28 mouse cellular contexts compared by ENCODE assay signal in the genomic region with DNA sequence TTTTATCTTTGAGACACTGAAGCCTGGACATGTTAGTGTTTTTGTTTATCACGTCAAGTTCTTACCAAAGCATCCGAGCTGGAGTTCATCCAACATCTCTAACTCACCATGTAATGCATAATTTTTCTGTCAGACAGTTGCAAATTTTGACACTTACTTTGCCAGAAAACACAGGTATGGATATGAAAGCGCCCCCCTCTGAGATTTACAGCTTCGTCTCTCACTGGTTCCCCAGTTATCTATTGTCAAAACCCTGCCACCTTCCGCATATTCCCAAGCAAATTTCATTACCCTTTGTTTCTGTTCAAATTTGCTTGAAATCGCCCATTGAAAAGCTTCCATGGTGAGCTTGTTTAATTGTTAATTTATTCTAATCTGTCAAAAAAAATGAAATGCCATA.
DNase-seq lines count a peak whose midpoint lies in the region; ATAC-seq and TF ChIP-seq lines count a peak whose summit lies in the region.
"Had no signal": no experiment of that assay in that cellular context is flagged by ENCODE, and none has a peak within 500 bp of the region (broad histone marks: within the 10 kb centered on the region; RNA-seq: fewer than 3 reads in every experiment).

No protein-coding gene starts in this region.

- H3K27me3 ChIP-seq in forebrain, embryonic 16.5 days (replicated peaks; ENCODE audit: control insufficient read depth, insufficient read depth, low read length): no peaks in the 10 kb centered on the region
- H3K27me3 ChIP-seq in forebrain, embryonic 10.5 days (ENCODE audit: poor library complexity, severe bottlenecking): no peaks in the 10 kb centered on the region
- H3K27me3 ChIP-seq in hindbrain, postnatal 0 days (ENCODE audit: insufficient read depth, low read length): no peaks in the 10 kb centered on the region
- no peaks in the 10 kb centered on the region for H3K27me3 ChIP-seq in hindbrain, embryonic 11.5 days (ENCODE audit: control insufficient read depth, insufficient read depth, low read length)
- H3K27me3 ChIP-seq: embryonic facial prominence, embryonic 13.5 days; heart, embryonic 13.5 days; hindbrain, embryonic 12.5 days; hindbrain, embryonic 15.5 days; intestine, embryonic 15.5 days had no signal

- no peak overlapping the region for H3K4me3 ChIP-seq in forebrain, embryonic 16.5 days (replicated peaks; ENCODE audit: low read length)
- H3K4me3 ChIP-seq in forebrain, embryonic 10.5 days: no peak overlapping the region
- H3K4me3 ChIP-seq in hindbrain, postnatal 0 days (ENCODE audit: low read length): no peak overlapping the region
- H3K4me3 ChIP-seq in hindbrain, embryonic 11.5 days (ENCODE audit: low read depth, low read length): no peak overlapping the region
- H3K4me3 ChIP-seq: embryonic facial prominence, embryonic 10.5 days; embryonic facial prominence, embryonic 13.5 days; erythroblast, embryonic 14.5 days; heart, adult 2 months; heart, embryonic 10.5 days; heart, embryonic 13.5 days; hindbrain, embryonic 12.5 days; hindbrain, embryonic 15.5 days; intestine, embryonic 15.5 days had no signal

- DNase-seq in cerebellum, postnatal 10 days: peak; percentile 9 to 12
- DNase-seq in cerebellum, adult 11-12 months: no peak
- no peak for DNase-seq in forebrain, embryonic 10.5 days (ENCODE audit: extremely low spot score, low spot score)
- DNase-seq in hindbrain, postnatal 0 days (ENCODE audit: low spot score): peak; percentile 30
- DNase-seq in hindbrain, embryonic 11.5 days (ENCODE audit: low spot score): no peak
- DNase-seq in retina, postnatal 1 day: peak; percentile 38
- DNase-seq in retina, embryonic 14.5 days (ENCODE audit: low spot score): no peak
- DNase-seq: adrenal gland, adult 8-10 months; adrenal gland, postnatal 25 days; cerebellum, adult 2 months; cerebellum, adult 9-11 months; cerebellum, postnatal 36 days; embryo, embryonic 11 days; gastrocnemius, postnatal 36 days; heart, adult 2 months; heart, postnatal 14 days; heart, postnatal 4 days; kidney, adult 11 months had no signal

- H3K27ac ChIP-seq in forebrain, embryonic 16.5 days (ENCODE audit: low read length): peak overlapping the region; percentile 83
- no peak overlapping the region for H3K27ac ChIP-seq in forebrain, embryonic 10.5 days
- H3K27ac ChIP-seq in hindbrain, postnatal 0 days: no peak overlapping the region
- no peak overlapping the region for H3K27ac ChIP-seq in hindbrain, embryonic 11.5 days (ENCODE audit: low read depth, low read length)
- H3K27ac ChIP-seq: embryonic facial prominence, embryonic 10.5 days; embryonic facial prominence, embryonic 13.5 days; heart, adult 2 months; heart, embryonic 10.5 days; heart, embryonic 13.5 days; hindbrain, embryonic 12.5 days; hindbrain, embryonic 15.5 days; intestine, embryonic 15.5 days had no signal

- H3K4me2 ChIP-seq in forebrain, embryonic 16.5 days (ENCODE audit: low read length): peak overlapping the region; percentile 30
- no peak overlapping the region for H3K4me2 ChIP-seq in hindbrain, postnatal 0 days (ENCODE audit: low read depth, low read length)
- no peak overlapping the region for H3K4me2 ChIP-seq in hindbrain, embryonic 11.5 days (replicated peaks; ENCODE audit: low read depth, low read length)
- H3K4me2 ChIP-seq: embryonic facial prominence, embryonic 13.5 days; heart, embryonic 13.5 days; hindbrain, embryonic 12.5 days; hindbrain, embryonic 15.5 days; intestine, embryonic 15.5 days had no signal

- no peak for TF ChIP-seq CTCF in hindbrain, postnatal 0 days (IDR thresholded peaks at IDR 0.05; ENCODE audit: low read depth)

- H3K9ac ChIP-seq in forebrain, embryonic 16.5 days (replicated peaks; ENCODE audit: low read depth, low read length): no peak overlapping the region
- no peak overlapping the region for H3K9ac ChIP-seq in hindbrain, postnatal 0 days (replicated peaks; ENCODE audit: low read length)
- no peak overlapping the region for H3K9ac ChIP-seq in hindbrain, embryonic 11.5 days (ENCODE audit: low read depth, low read length)
- H3K9ac ChIP-seq: embryonic facial prominence, embryonic 13.5 days; heart, embryonic 13.5 days; hindbrain, embryonic 12.5 days; hindbrain, embryonic 15.5 days; intestine, embryonic 15.5 days had no signal

- peak; percentile 53 for ATAC-seq in forebrain, embryonic 16.5 days
- no peak for ATAC-seq in hindbrain, postnatal 0 days
- no peak for ATAC-seq in hindbrain, embryonic 11.5 days (ENCODE audit: low FRiP score)
- ATAC-seq: activated CD4-positive, CD25-positive, alpha-beta regulatory T cell, adult 4 months; intestine, embryonic 15.5 days had no signal

- no peaks in the 10 kb centered on the region for H3K36me3 ChIP-seq in forebrain, embryonic 16.5 days (ENCODE audit: control insufficient read depth, insufficient read depth)
- H3K36me3 ChIP-seq in forebrain, embryonic 10.5 days (replicated peaks): no peaks in the 10 kb centered on the region
- H3K36me3 ChIP-seq in hindbrain, postnatal 0 days (ENCODE audit: insufficient read depth, low read length): no peaks in the 10 kb centered on the region
- H3K36me3 ChIP-seq in hindbrain, embryonic 11.5 days (ENCODE audit: control insufficient read depth, insufficient read depth, low read length): no peaks in the 10 kb centered on the region
- H3K36me3 ChIP-seq: embryonic facial prominence, embryonic 10.5 days; embryonic facial prominence, embryonic 13.5 days; heart, embryonic 10.5 days; heart, embryonic 13.5 days; hindbrain, embryonic 12.5 days; hindbrain, embryonic 15.5 days; intestine, embryonic 15.5 days had no signal

- H3K4me1 ChIP-seq in forebrain, embryonic 16.5 days (replicated peaks; ENCODE audit: control insufficient read depth, insufficient read depth, low read length): peaks cover 18% of the 10 kb centered on the region
- H3K4me1 ChIP-seq in forebrain, embryonic 10.5 days: peaks cover 19% of the 10 kb centered on the region
- no peaks in the 10 kb centered on the region for H3K4me1 ChIP-seq in hindbrain, postnatal 0 days (ENCODE audit: insufficient read depth, low read length)
- H3K4me1 ChIP-seq in hindbrain, embryonic 11.5 days (replicated peaks; ENCODE audit: control insufficient read depth, insufficient read depth, low read length): no peaks in the 10 kb centered on the region
- H3K4me1 ChIP-seq: heart, embryonic 10.5 days; heart, embryonic 13.5 days; hindbrain, embryonic 12.5 days; hindbrain, embryonic 15.5 days; intestine, embryonic 15.5 days had no signal

- WGBS in forebrain, embryonic 16.5 days: 35% methylated on average over 6 of the region's 6 CpGs
- 87% methylated on average over 6 of the region's 6 CpGs for WGBS in forebrain, embryonic 10.5 days
- WGBS in hindbrain, postnatal 0 days: 48% methylated on average over 6 of the region's 6 CpGs
- WGBS in hindbrain, embryonic 11.5 days: 81% methylated on average over 6 of the region's 6 CpGs

- H3K9me3 ChIP-seq in forebrain, embryonic 16.5 days (ENCODE audit: control insufficient read depth, low read length): no peaks in the 10 kb centered on the region
- H3K9me3 ChIP-seq in forebrain, embryonic 10.5 days: no peaks in the 10 kb centered on the region
- no peaks in the 10 kb centered on the region for H3K9me3 ChIP-seq in hindbrain, postnatal 0 days (ENCODE audit: low read length)
- H3K9me3 ChIP-seq in hindbrain, embryonic 11.5 days (ENCODE audit: control insufficient read depth, low read length): no peaks in the 10 kb centered on the region
- H3K9me3 ChIP-seq: embryonic facial prominence, embryonic 10.5 days; embryonic facial prominence, embryonic 13.5 days; heart, embryonic 10.5 days; heart, embryonic 13.5 days; hindbrain, embryonic 12.5 days; hindbrain, embryonic 15.5 days; intestine, embryonic 15.5 days had no signal

Comparison
In these comparisons a context has a peak if more than half of its experiments do, and no peak if none do; other contexts are left out.
1. DNase-seq: peak in cerebellum, postnatal 10 days (2 of 2), hindbrain, postnatal 0 days (single experiment) and retina, postnatal 1 day (single experiment); none in cerebellum, adult 11-12 months (single experiment), forebrain, embryonic 10.5 days (single experiment), hindbrain, embryonic 11.5 days (single experiment) and retina, embryonic 14.5 days (single experiment).